8 mouse cellular contexts compared by ENCODE assay signal in genomic region chr8:83782832-83783558, GRCm38 (mm10). TPM values are rescaled to one million over a fixed set of nuclear protein-coding genes. Genes with fewer than 3 reads are reported as not detected.
DNase-seq lines count a peak whose midpoint lies in the region; ATAC-seq and TF ChIP-seq lines count a peak whose summit lies in the region.

No protein-coding gene starts in this region.

- H3K4me3 ChIP-seq in cerebellum, adult 2 months (replicated peaks; ENCODE audit: insufficient read depth, low read depth, low read length), result peak overlapping the region; percentile 40
- no peak overlapping the region for H3K4me3 ChIP-seq in forebrain, postnatal 0 days (ENCODE audit: low read depth, low read length)
- peak overlapping the region; percentile 33 for H3K4me3 ChIP-seq in layer of hippocampus, adult 2 months
- H3K4me3 ChIP-seq in lung, adult 2 months (replicated peaks; ENCODE audit: extremely low read depth, low read depth, low read length), result no peak overlapping the region
- H3K4me3 ChIP-seq in neural tube, embryonic 15.5 days (replicated peaks), result peak overlapping the region; percentile 19; the same call in 1 of the 2 replicates
- peak overlapping the region; percentile 32; the same call in 1 of the 2 replicates for H3K4me3 ChIP-seq in testis, adult 2 months (ENCODE audit: control insufficient read depth, low read depth, low read length)

- no peaks in the 10 kb centered on the region for H3K9me3 ChIP-seq in forebrain, postnatal 0 days (ENCODE audit: low read length)
- no peaks in the 10 kb centered on the region for H3K9me3 ChIP-seq in neural tube, embryonic 15.5 days (replicated peaks)

- H3K27ac ChIP-seq in cerebellum, adult 2 months (ENCODE audit: insufficient read depth, low read length), result peak overlapping the region; percentile 36
- 0 out of 2 replicates have a peak overlapping the region, but pooled peaks have one; percentile 9 for H3K27ac ChIP-seq in forebrain, postnatal 0 days (ENCODE audit: low read depth, low read length)
- H3K27ac ChIP-seq in layer of hippocampus, adult 2 months, result peak overlapping the region; percentile 88
- peak overlapping the region; percentile 54; the same call in 1 of the 2 replicates for H3K27ac ChIP-seq in neural tube, embryonic 15.5 days (replicated peaks)
- H3K27ac ChIP-seq in testis, adult 2 months (ENCODE audit: control insufficient read depth, insufficient read depth, low read depth, low read length), result no peak overlapping the region

- H3K27me3 ChIP-seq in cerebellum, adult 2 months (ENCODE audit: control insufficient read depth, insufficient read depth, low read length), result no peaks in the 10 kb centered on the region
- no peaks in the 10 kb centered on the region for H3K27me3 ChIP-seq in forebrain, postnatal 0 days (ENCODE audit: insufficient read depth, low read length)
- H3K27me3 ChIP-seq in neural tube, embryonic 15.5 days (replicated peaks), result peaks cover 26% of the 10 kb centered on the region
- H3K27me3 ChIP-seq in testis, adult 2 months (ENCODE audit: control insufficient read depth, insufficient read depth, low read length), result no peaks in the 10 kb centered on the region

- peak; percentile 92 for TF ChIP-seq CTCF in cerebellum, adult 2 months (IDR thresholded peaks at IDR 0.05; ENCODE audit: borderline replicate concordance, insufficient read depth, low read depth, low read length)
- TF ChIP-seq CTCF in forebrain, postnatal 0 days (IDR thresholded peaks at IDR 0.05; ENCODE audit: low read depth), result peak; percentile 98
- TF ChIP-seq CTCF in layer of hippocampus, adult 2 months (conservative IDR thresholded peaks at IDR 0.05), result peak; percentile 100
- TF ChIP-seq CTCF in lung, adult 2 months (IDR thresholded peaks at IDR 0.05; ENCODE audit: insufficient read depth, low read length), result peak; percentile 65
- peak; percentile 92 for TF ChIP-seq CTCF in testis, adult 2 months (IDR thresholded peaks at IDR 0.05; ENCODE audit: control insufficient read depth, insufficient read depth, insufficient replicate concordance, low read depth, low read length)

- 13% methylated on average over 28 of the region's 28 CpGs for WGBS in cerebellum, adult 2 months
- WGBS in forebrain, postnatal 0 days, result 16% methylated on average over 27 of the region's 28 CpGs
- WGBS in lung, adult 2 months, result 19% methylated on average over 28 of the region's 28 CpGs
- 13% methylated on average over 28 of the region's 28 CpGs for WGBS in neural tube, embryonic 15.5 days

- H3K36me3 ChIP-seq in forebrain, postnatal 0 days (ENCODE audit: insufficient read depth), result no peaks in the 10 kb centered on the region
- no peaks in the 10 kb centered on the region for H3K36me3 ChIP-seq in neural tube, embryonic 15.5 days
- H3K36me3 ChIP-seq in testis, adult 2 months (ENCODE audit: control insufficient read depth, insufficient read depth, low read length), result no peaks in the 10 kb centered on the region

- no peak overlapping the region for H3K9ac ChIP-seq in forebrain, postnatal 0 days
- H3K9ac ChIP-seq in neural tube, embryonic 15.5 days (replicated peaks), result peak overlapping the region; percentile 17; the same call in 1 of the 2 replicates

- intact Hi-C loops in heart, postnatal 36 days (cut with DNase I), result loop anchor here (1.0 to 5.0 kb wide), 5 partner anchors 46 to 174 kb away; no protein-coding TSS in a partner anchor

- ATAC-seq in forebrain, postnatal 0 days, result peak; percentile 91
- ATAC-seq in neural tube, embryonic 15.5 days (ENCODE audit: low FRiP score), result peak; percentile 86

- H3K4me1 ChIP-seq in cerebellum, adult 2 months (ENCODE audit: control insufficient read depth, insufficient read depth, low read length), result peaks cover 6% of the 10 kb centered on the region; the same call in 1 of the 2 replicates
- H3K4me1 ChIP-seq in forebrain, postnatal 0 days (ENCODE audit: insufficient read depth), result no peaks in the 10 kb centered on the region
- peaks cover 25% of the 10 kb centered on the region for H3K4me1 ChIP-seq in lung, adult 2 months (ENCODE audit: control insufficient read depth, insufficient read depth, low read length)
- peaks cover 8% of the 10 kb centered on the region for H3K4me1 ChIP-seq in neural tube, embryonic 15.5 days
- peaks cover 2% of the 10 kb centered on the region for H3K4me1 ChIP-seq in testis, adult 2 months (ENCODE audit: control insufficient read depth, insufficient read depth, low read length)

- DNase-seq in ES-CJ7 (ENCODE audit: low read depth, low spot score), result peak; percentile 85
- peak; percentile 90 to 93 for DNase-seq in cerebellum, adult 2 months
- peak; percentile 88 for DNase-seq in forebrain, postnatal 0 days
- peak; percentile 88 to 90 for DNase-seq in heart, postnatal 36 days
- DNase-seq in layer of hippocampus, adult 2 months (ENCODE audit: low spot score in 2 of 2), result peak; percentile 83 to 86
- peak; percentile 84 for DNase-seq in lung, adult 2 months

- peak overlapping the region; percentile 33; the same call in 1 of the 2 replicates for H3K4me2 ChIP-seq in forebrain, postnatal 0 days (ENCODE audit: low read depth)
- peak overlapping the region; percentile 48 for H3K4me2 ChIP-seq in neural tube, embryonic 15.5 days

- TF ChIP-seq POLR2A in cerebellum, adult 2 months (IDR thresholded peaks at IDR 0.05; ENCODE audit: borderline replicate concordance, insufficient read depth, low read length), result no peak
- no peak for TF ChIP-seq POLR2A in lung, adult 2 months (IDR thresholded peaks at IDR 0.05; ENCODE audit: borderline replicate concordance, extremely low read depth, low read depth, low read length)
- TF ChIP-seq POLR2A in testis, adult 2 months (IDR thresholded peaks at IDR 0.05; ENCODE audit: control insufficient read depth, low read depth, low read length), result no peak

RNA-seq across cellular contexts. Expression of gene Adgre5, which starts 41.9 kb away (rescaled TPM):
- 22.7 and 23.8 TPM in 2 replicates for polyA plus RNA-seq in cerebellum, adult 2 months (2012; rRNA removed)
- total RNA-seq in forebrain, postnatal 0 days (2014; rRNA removed), result 9.2 and 9.9 TPM in 2 replicates
- polyA plus RNA-seq in forebrain, postnatal 0 days (2015; fragmentation: Nextera tagmentation; extraction: Ambion mirVana), result 6.7 and 9.2 TPM in 2 replicates
- total RNA-seq in heart, postnatal 36 days (2021), result 10 to 100 TPM; 39.5 to 52.7 TPM
- 10 to 100 TPM in 1 of 2 experiments, 1 to 10 TPM in 1; 8.1 to 12.4 TPM for total RNA-seq in layer of hippocampus, adult 2 months (2021)
- polyA plus RNA-seq in lung, adult 2 months (2012; rRNA removed), result 557 and 634 TPM in 2 replicates
- 12.2 and 15.5 TPM in 2 replicates for polyA plus RNA-seq in neural tube, embryonic 15.5 days (2015; fragmentation: Nextera tagmentation; extraction: Ambion mirVana)
- polyA plus RNA-seq in testis, adult 2 months (2012; rRNA removed), result 6.1 and 13.1 TPM in 2 replicates

Comparison
In these comparisons a context has a peak if more than half of its experiments do, and no peak if none do; other contexts are left out.
1. H3K4me3 ChIP-seq: peak in cerebellum, adult 2 months (single experiment), layer of hippocampus, adult 2 months (single experiment), neural tube, embryonic 15.5 days (single experiment) and testis, adult 2 months (single experiment); none in forebrain, postnatal 0 days (single experiment) and lung, adult 2 months (single experiment).
2. RNA of gene Adgre5, which starts 41.9 kb away (polyA plus RNA-seq): 557 to 634 TPM in lung, adult 2 months; 22.7 to 23.8 TPM in cerebellum, adult 2 months, 12.2 to 15.5 TPM in neural tube, embryonic 15.5 days, 6.7 to 9.2 TPM in forebrain, postnatal 0 days and 6.1 to 13.1 TPM in testis, adult 2 months; every median in the first group is over 10 times any median in the second.
3. Peak in every context shown above with its lines, with median percentiles within 50 percentile points of each other: DNase-seq and CTCF ChIP-seq.